Mouse (Mus musculus) CD4-positive, CD25-positive, alpha-beta regulatory T cell, adult 2 months (primary cell): Measurements from ENCODE around the gene Agbl4.

Experiments
- DNase-seq: peaks from one replicate; pipeline ENCODE4 v3.0.0-alpha.2; 2012; ENCODE audit warnings: low read depth, low spot score

The Agbl4 gene

DNA sequence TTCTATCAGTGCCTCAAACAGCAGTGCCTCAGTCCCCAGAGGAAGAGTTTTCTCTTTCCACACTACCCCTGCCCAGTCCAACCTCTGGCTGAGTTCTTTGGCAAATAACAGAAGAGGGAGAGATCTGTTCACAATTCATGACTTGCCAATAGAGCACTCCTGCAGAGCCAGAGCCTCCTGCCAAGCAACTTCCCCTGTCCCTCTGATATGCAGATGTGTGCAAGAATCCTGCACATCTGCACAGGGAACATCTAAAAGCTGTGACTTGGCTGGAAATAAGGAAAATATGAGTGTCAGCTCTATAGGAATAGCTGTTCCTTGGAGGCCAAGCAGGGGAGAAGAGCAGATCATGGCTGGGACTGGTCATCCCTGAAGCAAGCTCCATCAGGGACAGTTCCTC, 993.3 kb downstream of the Agbl4 start:
- DNase-seq: no peak

- DNase-seq: no peak
Measured at GRCm38 (mm10) chr4:111399784-111400183, 1002.3 kb downstream of the Agbl4 start.

GRCm38 (mm10) chr4:111400676-111401075, 1003.2 kb downstream of the Agbl4 start:
- no peak for DNase-seq

- DNase-seq: no peak
Measured at GRCm38 (mm10) chr4:111403243-111403642, 1005.8 kb downstream of the Agbl4 start.

DNA sequence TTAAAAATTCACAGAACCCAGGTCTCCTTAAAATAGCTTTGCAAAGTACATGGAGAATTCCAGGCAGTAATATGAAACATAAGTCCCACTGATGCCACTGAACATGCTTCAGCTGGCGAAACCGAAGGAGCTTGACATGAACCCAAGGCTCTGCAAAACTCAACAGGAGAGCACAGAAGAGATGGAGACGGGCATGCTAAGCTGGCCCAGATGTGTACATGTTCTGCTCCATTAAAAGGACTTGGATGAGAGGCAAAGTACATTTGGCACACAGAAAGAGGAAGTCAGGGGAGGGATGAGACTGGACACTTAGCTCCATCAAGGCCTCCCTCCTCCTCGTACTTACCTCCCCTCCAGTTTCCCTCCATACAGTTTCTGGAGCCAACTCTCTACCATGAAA, 1013.3 kb downstream of the Agbl4 start:
- DNase-seq: no peak

DNA sequence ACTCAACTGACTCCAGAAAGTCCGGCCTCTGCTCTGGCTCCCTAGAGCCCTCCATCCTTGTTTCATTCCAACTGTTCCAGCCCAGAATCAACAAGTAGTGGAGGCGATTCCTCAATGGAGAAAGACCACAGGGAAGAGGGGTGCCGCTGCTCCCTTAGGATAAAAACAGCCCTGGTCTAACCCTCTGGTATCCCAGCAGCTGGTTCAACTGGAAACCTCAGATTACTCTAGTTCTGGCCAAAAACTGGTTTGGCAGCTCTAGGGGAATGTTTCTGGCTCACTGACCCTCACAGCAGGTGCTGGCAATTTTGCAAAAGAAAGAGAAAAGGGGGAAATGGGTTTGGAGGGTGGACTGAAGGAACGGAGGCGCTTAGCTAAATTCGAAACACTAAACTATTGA, 1016.9 kb downstream of the Agbl4 start:
- DNase-seq: no peak

DNA sequence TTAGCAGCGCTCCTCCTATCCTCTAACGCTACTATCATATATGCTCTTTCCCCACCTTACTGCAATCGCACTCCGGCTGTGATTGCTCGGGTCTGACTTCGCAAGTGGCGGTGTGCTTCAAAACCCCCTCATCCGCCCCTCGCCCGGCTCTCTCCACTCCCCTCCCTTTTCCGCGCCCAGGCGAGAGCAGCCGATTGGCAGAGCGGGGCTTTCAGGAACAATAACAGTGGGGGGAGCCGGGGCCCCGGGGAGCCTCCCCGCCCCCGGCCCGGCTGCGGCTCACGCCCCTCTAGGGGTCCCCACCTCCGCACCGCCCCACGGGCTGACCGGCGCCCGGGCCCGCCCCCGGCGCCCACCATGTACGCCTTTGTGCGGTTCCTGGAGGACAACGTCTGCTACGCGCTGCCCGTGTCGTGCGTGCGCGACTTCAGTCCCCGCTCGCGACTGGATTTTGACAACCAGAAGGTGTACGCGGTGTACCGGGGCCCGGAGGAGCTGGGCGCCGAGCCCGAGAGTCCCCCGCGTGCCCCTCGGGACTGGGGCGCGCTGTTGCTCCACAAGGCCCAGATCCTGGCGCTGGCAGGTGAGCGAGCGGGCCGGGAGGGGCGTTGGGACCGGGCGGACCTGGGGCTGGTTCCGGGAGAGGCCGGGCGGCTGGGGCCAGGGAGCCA, 1017.5 kb downstream of the Agbl4 start, which contains the start of gene Bend5:
TSS of gene Bend5 (plus strand) at position 189 of the 671 bp plus-strand sequence.
- DNase-seq: peak; percentile 70

- DNase-seq: no peak
Measured at GRCm38 (mm10) chr4:111416126-111416525, 1018.7 kb downstream of the Agbl4 start.

DNA sequence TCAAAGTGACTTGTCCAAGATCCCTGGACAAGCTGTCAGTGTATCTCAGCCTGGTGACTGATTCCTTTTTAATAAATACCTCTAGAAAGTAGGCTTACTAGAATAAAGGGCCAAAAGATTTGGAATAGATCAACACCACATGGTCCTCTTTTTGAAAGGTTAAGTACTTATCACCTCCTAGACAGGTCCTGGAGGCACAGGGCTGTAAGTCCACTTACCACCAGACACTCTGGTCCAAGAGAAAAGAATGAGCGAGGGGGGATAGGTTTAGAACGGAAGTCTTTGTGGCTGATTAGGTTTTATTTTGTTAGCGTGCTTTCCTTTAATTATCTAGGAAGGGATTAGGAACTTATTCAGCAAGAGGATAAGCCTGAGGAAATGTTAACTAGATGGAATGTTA, 1019.1 kb downstream of the Agbl4 start:
- no peak for DNase-seq

- DNase-seq: no peak
Measured at GRCm38 (mm10) chr4:111417716-111418115, 1020.3 kb downstream of the Agbl4 start.

- DNase-seq: no peak
Measured at GRCm38 (mm10) chr4:111419476-111419875, 1022.0 kb downstream of the Agbl4 start.

DNA sequence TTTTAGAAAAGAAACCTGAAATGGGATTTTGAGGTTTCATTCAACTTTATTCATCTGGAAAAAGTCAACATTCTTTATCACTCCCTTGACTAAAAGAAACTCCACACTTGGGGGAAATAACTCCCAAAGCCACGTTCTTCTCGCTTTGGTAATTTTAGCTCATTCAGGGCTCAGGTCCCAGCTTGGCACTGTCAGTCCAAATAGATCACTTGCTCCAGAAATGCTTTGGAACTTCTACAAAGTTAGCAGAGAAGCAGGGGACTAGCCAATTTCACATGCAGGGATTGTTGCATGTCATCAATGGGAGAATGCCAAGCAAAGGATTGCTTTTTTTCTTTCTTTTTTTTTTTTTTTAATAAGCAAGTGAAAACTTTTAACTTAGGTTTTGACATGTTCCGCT, 1022.6 kb downstream of the Agbl4 start:
- DNase-seq: no peak

- no peak for DNase-seq
Measured at GRCm38 (mm10) chr4:111420955-111421354, 1023.5 kb downstream of the Agbl4 start.

DNA sequence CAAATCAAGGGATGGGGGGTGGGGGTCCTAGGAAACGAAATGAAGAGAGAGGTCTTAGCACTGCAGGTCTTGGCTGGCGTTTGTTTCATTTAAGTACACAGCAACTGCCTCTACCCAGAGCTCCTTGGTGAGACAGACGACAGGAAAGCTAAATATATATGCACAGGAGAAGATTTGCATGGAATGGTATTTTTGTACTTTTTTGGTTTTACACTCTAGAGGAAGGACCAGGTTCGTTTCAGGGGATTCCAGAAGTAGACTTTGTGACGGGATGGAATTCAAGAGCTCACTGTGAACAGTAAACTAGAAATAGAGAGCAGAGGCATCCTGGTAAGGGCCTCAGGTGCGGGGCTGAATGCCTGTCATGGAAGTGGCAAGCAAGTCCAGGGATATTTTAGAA, 1024.3 kb downstream of the Agbl4 start:
- no peak for DNase-seq

DNA sequence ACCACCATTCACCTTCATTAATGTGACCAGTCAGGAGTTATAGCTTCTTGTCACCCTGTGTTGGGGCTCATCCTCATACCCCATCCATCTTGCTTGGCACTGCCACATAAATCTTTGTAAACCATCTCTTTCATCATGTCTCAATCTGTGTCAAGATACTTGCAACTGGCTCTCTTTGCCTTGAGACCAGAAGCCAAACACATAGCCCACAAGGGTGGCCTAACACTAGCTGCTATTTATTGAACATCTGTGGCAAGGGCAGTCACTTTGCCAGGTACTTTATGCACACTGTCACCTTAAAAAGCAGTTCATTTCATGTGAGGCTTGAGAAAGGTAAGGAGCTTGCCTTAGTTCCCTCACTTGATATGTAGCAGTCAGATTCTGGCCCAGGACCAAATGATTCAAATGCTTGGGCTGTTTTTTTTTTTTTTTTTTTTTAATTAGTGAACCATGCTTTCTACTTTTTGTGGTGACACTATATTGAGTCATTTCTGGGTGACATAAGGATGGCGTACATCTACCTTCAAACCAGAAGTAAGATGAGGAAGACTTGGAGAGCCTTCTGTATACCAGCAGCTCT, 1027.0 kb downstream of the Agbl4 start:
- DNase-seq: no peak

- no peak for DNase-seq
Measured at GRCm38 (mm10) chr4:111425170-111425569, 1027.7 kb downstream of the Agbl4 start.

DNA sequence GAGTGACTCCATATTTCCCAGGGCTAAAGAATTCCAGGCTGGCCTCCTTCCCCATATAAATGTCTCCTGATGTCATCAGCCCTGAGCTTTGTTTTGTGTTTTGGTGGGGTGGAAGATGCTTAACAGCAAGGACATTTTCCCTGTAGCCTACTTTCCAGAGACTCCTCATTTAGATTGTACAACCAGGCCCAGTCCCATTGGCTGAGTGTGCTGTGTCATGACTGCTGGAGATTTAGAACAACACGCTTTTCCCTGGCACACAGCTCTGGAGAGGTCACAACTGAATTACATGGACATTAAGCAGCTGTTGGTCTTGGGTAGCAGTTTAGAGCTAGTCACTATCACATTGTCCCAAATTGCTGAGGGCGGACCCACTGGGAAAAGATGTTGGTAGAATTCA, 1033.7 kb downstream of the Agbl4 start:
- no peak for DNase-seq

GRCm38 (mm10) chr4:111432013-111432412, 1034.6 kb downstream of the Agbl4 start:
- DNase-seq: no peak

GRCm38 (mm10) chr4:111432417-111432816, 1035.0 kb downstream of the Agbl4 start:
- no peak for DNase-seq

DNA sequence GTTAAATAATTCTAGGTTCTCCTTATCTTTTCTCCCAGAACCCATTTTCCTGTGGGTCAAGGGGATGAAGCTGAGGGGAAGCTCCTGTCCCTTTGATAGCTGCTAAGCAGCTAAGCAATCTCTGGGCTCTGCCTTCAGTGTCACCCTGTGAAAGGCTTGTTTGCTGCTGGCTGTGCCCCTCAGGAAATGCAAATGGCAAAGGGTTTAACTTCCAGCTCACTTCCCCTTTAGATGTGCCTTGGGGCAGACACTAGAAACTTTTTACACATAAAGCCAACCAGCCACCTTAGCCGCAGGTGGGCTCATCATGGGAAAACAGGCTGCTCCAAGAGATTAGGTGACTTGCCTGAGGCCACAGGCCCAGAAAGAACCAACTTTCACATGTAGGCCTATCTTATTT, 1044.2 kb downstream of the Agbl4 start:
- DNase-seq: no peak

DNA sequence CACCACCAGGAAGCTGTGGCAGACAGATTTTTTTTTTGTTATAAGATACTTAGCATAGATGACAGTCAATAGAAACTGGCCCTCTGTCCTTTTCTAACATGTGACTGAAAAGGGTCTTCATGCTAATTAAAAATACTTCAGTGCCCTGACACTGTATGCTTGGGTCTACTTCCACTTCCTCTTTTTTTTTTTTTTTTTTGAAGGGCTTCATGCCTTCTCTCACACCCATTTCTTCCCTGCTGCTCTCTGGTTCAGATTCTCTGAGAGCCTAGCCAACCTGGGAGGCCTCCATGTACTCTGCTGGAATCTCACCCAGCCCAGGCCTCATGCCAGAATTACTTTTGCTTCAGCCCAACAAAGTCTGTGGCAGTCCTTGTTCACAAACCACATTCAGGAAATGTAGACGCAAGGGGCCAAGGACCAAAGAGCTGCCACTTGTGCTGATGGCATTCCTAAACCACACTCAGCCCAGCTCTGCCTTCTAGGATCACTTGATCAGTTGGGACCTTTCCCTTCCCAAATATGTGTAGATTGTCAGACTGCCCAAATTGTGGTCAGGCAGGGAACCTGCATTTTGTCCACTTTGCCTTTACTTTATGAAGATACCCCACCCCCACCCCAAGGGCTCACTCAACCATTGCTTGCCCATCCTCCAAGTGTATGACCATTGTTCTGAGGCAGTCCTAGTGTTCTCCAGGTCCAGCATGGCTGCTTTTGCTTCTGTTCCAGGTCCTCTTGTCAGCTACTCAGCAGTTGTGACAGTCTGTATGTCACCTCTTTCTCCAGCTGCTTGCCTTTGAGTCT, 1045.2 kb downstream of the Agbl4 start:
- peak; percentile 4 for DNase-seq

- DNase-seq: no peak
Measured at GRCm38 (mm10) chr4:111443906-111444615, 1046.6 kb downstream of the Agbl4 start.
